Mouse (Mus musculus): ENCODE results near the gene B430305J03Rik. TPM values are rescaled to one million over a fixed set of nuclear protein-coding genes. Genes with fewer than 3 reads are reported as not detected.

Gene B430305J03Rik
- total RNA-seq, 2 experiments from 2014 or later: 0.05 TPM; not detected in 1

DNA sequence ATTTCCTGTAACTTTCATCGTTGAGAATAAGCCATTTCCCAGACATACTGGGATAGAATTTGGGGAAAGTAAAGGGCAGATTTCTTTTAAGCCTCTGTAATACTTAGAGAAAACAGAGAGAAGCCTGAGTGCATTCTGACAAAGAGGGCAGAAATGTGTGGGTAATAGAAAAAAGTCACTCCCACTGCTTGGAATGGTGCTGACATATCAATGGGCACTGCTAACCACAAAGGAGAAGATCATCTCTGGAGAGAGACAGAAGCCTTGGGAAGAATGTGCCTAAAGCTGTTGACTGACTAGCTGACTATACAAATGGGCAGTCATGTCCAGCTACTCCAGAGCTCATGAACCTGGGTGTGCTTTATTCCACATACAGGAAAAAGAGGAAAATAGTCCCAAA, 10.3 kb downstream of the B430305J03Rik start:
- intact Hi-C loops (cut with DNase I): no loop called here
- no peak for DNase-seq

DNA sequence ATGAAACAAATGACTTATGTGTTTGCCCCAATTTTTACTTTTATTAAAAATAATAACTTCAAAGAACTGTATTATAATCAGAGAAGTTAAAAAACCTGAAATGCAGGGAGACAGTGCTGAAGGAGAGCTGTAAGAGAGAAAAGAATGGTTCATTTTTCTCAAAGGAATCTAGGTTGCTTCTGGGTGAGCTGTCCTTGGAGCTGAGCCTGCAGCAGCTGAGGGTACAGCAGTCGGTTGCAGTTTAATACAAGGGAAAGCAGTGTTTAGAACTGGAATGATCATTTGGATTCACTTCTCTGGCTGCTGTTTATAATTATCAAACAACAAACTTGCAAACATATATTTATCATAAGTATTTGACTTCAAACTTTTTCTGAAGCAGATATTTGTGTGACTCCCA, 16.3 kb downstream of the B430305J03Rik start:
- DNase-seq: no peak
- intact Hi-C loops (cut with DNase I): no loop called here

DNA sequence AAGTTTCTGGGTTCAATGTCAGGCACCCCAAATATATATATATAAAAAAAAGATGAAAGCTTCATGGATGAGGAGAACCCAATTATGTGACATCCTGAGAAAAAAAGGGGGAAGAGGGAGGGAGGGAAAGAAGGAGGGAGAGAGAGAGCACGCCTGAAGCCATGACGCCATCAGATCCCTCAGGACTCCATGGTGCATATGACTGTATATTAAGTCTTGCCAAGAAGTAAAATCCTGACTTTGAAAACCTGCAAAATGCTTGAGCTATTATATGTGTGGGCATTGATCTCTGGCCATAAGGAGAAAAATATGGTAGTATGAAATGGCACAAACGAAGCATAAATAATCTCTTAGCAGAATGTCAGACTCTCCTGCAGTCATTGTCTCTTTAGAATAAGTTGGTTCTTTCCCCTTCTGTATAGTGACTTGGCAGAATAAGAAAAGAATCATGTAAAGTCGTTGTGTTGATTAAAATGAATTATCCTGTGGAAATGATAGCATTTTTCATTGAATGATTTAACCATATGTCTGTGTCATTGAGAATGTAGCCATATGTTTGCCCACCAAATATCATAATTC, 17.6 kb downstream of the B430305J03Rik start:
- no peak for DNase-seq
- intact Hi-C loops (cut with DNase I): no loop called here

DNA sequence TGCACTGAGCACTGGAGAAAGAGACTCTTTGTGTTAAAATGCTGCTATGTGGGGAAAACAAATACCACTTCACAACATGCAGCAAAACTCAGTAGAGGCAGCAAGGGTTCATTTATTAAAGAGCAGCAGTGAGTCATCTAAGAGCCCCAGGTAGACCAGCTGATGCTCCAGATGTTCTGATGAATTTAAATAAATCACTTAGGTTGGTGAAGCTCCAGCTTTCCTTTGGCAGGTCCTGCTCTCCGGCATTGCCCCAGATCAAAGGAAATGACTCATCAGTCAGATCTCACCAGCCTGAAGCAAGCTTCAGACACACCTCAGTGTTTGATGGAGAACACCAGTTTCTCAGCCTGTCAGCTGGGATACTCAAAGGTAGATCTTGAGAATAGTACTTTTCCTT, 20.1 kb downstream of the B430305J03Rik start:
- DNase-seq: no peak
- intact Hi-C loops (cut with DNase I): no loop called here

DNA sequence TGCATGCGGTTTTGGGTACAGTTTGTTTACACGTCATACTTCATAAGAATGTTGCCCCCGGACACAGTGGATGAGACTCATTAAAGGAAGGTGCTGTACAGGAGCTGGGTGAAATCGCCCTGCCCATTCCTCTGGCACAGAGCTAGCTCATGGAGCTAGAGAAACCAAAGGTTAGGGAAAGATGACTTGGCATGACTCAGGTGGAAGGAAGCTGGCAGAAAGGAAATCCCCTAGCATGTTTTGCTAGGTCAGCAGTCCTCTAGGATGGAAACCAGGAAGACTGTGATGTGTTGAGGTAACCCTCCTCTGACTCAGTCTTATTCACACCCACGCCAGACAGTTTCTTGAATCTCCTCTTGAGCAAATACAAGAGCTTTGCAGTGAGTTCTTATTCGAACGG, 21.7 kb downstream of the B430305J03Rik start:
- intact Hi-C loops (cut with DNase I): no loop called here
- DNase-seq: no peak

DNA sequence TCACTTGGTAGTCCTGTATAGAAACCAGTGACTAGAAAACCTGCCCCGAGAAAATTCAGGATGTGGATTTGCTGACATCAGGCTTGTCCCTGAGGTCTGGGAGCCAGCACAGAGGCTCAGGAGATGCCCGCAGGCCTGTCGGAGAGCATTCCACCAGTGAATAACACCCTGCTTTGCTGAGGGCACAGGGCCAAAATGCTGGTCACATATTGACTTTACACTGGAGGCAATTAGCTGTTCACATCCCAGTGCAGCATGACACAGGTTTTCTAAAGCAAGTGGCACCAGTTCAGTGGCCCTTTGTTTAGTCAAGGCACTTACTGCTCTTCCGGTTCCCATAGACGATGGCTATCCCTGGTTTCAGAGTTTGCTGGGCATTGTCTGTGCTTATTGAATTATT, 25.4 kb downstream of the B430305J03Rik start:
- no peak for DNase-seq
- intact Hi-C loops (cut with DNase I): no loop called here

DNA sequence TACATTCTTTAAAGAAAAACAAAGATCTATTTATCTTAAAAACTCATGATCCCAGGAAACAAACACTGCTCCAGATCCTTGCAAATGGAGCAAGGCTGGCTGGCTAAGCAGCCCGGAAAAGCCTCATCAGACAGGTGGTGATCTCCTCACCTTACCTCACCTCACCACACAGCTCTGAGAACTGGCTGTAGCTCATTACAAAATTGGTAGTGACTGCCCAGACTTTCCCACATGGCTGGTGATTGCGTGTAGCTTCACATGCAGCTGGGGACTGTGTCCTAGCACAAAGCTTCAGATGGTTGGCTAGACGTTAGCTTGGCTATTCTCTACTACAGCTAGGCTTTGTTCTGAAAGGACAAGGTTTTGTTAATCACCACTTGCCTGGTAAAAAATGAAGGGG, 28.5 kb downstream of the B430305J03Rik start:
- intact Hi-C loops (cut with DNase I): no loop called here
- DNase-seq: no peak

DNA sequence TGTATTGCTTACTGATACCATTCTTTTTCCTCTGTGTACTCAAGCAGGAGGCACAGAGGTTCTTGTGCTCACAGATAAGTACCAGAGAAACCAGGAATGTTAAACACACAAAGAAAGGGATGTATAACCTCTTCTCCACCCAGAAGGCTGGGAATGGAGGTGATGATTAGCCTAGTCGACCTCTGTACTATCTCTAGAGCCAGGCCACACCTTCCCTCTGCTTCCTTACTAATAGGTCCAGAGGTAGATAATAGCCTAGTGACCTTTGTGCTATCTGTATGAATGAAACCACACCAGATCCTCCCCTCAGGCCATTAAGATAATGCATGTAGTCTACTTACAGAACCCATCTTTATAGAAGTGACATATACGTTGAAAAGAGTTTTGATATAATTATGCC, 29.5 kb downstream of the B430305J03Rik start:
- intact Hi-C loops (cut with DNase I): no loop called here
- DNase-seq: no peak

DNA sequence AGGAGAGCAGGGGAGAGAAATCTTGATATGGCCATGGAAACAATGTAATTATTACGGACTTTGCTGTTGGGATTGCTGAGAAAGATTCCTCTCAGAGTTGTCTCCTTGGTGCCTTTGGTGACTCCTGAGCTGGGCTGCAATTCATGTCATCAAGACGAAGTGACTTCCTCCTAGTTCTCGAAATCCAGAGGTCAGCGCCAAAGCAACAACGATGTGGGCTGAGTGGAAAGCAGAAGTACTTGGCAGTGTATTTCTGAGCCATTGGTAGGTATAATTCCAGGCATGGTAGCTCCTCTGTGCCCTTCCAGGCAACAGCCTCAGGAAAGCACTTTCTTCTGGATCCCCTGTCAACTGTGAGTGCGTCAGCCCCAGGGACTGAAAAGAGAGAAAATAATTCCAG, 44.1 kb downstream of the B430305J03Rik start:
- no peak for DNase-seq
- intact Hi-C loops (cut with DNase I): no loop called here

DNA sequence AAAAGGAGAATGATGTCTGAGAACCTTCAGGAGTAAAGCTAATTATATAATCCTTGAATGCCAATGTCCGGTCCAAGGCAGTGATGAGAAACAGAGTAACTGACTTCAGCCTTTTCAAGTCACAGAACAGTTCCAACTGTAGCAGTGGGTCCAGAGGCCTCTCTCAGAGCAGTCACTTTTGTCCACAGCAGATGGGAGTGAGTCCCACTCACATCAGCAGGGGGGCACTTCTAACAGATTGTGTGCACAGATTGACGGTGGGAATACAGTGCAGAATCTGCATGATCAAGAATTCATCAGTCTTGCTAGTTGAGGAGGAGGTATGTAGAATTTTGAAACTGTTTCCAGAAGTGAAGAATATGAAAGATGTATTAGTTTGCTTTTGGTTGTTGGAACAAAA, 45.7 kb downstream of the B430305J03Rik start:
- DNase-seq: no peak
- intact Hi-C loops (cut with DNase I): no loop called here

DNA sequence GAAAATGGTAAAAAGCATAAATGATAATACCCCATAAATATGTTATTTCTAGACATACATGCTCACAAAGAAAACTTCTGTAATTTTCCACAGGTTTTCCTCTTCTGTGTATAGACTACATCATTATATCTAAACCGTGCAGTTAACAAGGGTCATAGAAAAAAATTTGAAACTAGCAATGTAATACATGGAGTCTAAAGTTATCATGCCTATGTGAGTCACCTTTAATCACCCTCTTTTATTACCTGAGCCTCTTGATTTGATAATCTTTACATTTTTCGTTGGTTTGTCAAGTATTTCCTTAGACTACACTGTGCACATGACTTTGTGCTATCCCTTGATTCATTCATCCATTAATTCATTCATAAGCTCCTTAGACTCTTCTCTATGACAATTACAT, 50.7 kb downstream of the B430305J03Rik start:
- intact Hi-C loops (cut with DNase I): no loop called here
- DNase-seq: no peak

Other genes starting within 250 kb of the B430305J03Rik start
- gene Rap2b, start 4.3 kb downstream of the B430305J03Rik start, total RNA-seq (2021): 1 to 10 TPM; 3.2 to 3.4 TPM